Mouse (Mus musculus): ENCODE measurements around the gene 9530068E07Rik. TPM values are rescaled to one million over a fixed set of nuclear protein-coding genes. Genes with fewer than 3 reads are reported as not detected.

9530068E07Rik gene
- polyA plus RNA-seq, 1 experiment from 2014 or later = 205 TPM

GRCm38 (mm10) chr11:52433076-52433796 lies 37.0 kb downstream of the 9530068E07Rik start:
- Histone ChIP-seq H3K9me3 (no peaks in the 10 kb centered on the region), H3K4me3 (no peak overlapping the region), H3K27me3 (no peaks in the 10 kb centered on the region), H3K27ac (no peak overlapping the region), H3K4me2 (replicated peaks) (no peak overlapping the region), H3K9ac (no peak overlapping the region), H3K36me3 (no peaks in the 10 kb centered on the region), H3K4me1 (peaks cover 10% of the 10 kb centered on the region; the same call in 1 of the 2 replicates)
- ATAC-seq (ENCODE audit: low FRiP score, low read depth) = no peak
- WGBS = 76% methylated on average over 8 of the region's 8 CpGs

- Histone ChIP-seq H3K4me3 (no peak overlapping the region), H3K9ac (no peak overlapping the region), H3K27me3 (no peaks in the 10 kb centered on the region), H3K4me1 (peaks cover 10% of the 10 kb centered on the region; the same call in 1 of the 2 replicates), H3K4me2 (replicated peaks) (no peak overlapping the region), H3K27ac (no peak overlapping the region), H3K36me3 (no peaks in the 10 kb centered on the region), H3K9me3 (no peaks in the 10 kb centered on the region)
- 62% methylated on average over 2 of the region's 2 CpGs for WGBS
- ATAC-seq (ENCODE audit: low FRiP score, low read depth) = no peak
Observed at GRCm38 (mm10) chr11:52433797-52434195, 37.6 kb downstream of the 9530068E07Rik start.

DNA sequence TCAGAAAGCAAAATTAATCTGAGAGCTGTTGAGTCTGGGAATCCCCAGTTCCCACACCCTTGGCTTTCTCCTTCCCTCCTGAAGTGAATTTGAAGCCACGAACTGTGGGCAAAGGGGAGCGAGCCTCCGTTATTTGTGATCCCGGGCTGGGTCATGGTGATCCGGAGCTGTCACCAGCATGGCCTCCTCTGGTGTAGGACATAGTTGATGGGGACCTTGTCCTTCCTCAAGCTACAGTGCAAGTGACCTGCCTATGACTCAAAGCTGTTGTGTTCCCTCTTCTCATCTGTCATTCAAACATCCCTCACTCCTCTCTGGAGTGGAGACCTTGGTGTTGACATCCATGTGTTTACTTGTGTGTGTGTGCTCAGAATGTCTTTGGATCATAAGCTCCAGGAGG lies 39.2 kb downstream of the 9530068E07Rik start:
- H3K4me3 ChIP-seq = no peak overlapping the region
- H3K27me3 ChIP-seq = no peaks in the 10 kb centered on the region
- ATAC-seq (ENCODE audit: low FRiP score, low read depth) = no peak
- no peak overlapping the region for H3K27ac ChIP-seq
- peaks cover 10% of the 10 kb centered on the region; the same call in 1 of the 2 replicates for H3K4me1 ChIP-seq
- no peak overlapping the region for H3K9ac ChIP-seq
- H3K9me3 ChIP-seq = no peaks in the 10 kb centered on the region
- no peak overlapping the region for H3K4me2 ChIP-seq (replicated peaks)
- WGBS = 84% methylated on average over 5 of the region's 5 CpGs
- H3K36me3 ChIP-seq = no peaks in the 10 kb centered on the region

GRCm38 (mm10) chr11:52437123-52437522 lies 40.9 kb downstream of the 9530068E07Rik start:
- no peak overlapping the region for H3K4me3 ChIP-seq
- peak overlapping the region; percentile 6; the same call in 1 of the 2 replicates for H3K9ac ChIP-seq
- no peaks in the 10 kb centered on the region for H3K27me3 ChIP-seq
- no peaks in the 10 kb centered on the region for H3K9me3 ChIP-seq
- peak overlapping the region; percentile 46 for H3K4me2 ChIP-seq (replicated peaks)
- no peaks in the 10 kb centered on the region for H3K36me3 ChIP-seq
- H3K27ac ChIP-seq = no peak overlapping the region
- ATAC-seq (ENCODE audit: low FRiP score, low read depth) = peak; percentile 36
- WGBS = 13% methylated on average over 10 of the region's 10 CpGs
- H3K4me1 ChIP-seq = peaks cover 10% of the 10 kb centered on the region; the same call in 1 of the 2 replicates

- Histone ChIP-seq H3K4me3 (no peak overlapping the region), H3K9ac (no peak overlapping the region), H3K27me3 (no peaks in the 10 kb centered on the region), H3K4me1 (peaks cover 10% of the 10 kb centered on the region; the same call in 1 of the 2 replicates), H3K27ac (no peak overlapping the region), H3K4me2 (replicated peaks) (no peak overlapping the region), H3K9me3 (no peaks in the 10 kb centered on the region), H3K36me3 (no peaks in the 10 kb centered on the region)
- 75% methylated on average over 2 of the region's 2 CpGs for WGBS
- ATAC-seq (ENCODE audit: low FRiP score, low read depth) = no peak
Observed at GRCm38 (mm10) chr11:52441096-52441495, 44.9 kb downstream of the 9530068E07Rik start.

GRCm38 (mm10) chr11:52447242-52447641 lies 51.0 kb downstream of the 9530068E07Rik start:
- 44% methylated on average over 4 of the region's 4 CpGs for WGBS
- no peaks in the 10 kb centered on the region for H3K9me3 ChIP-seq
- H3K36me3 ChIP-seq = no peaks in the 10 kb centered on the region
- no peaks in the 10 kb centered on the region for H3K27me3 ChIP-seq
- no peak for ATAC-seq (ENCODE audit: low FRiP score, low read depth)
- no peaks in the 10 kb centered on the region for H3K4me1 ChIP-seq
- no peak overlapping the region for H3K9ac ChIP-seq
- no peak overlapping the region for H3K27ac ChIP-seq
- H3K4me2 ChIP-seq (replicated peaks) = no peak overlapping the region
- H3K4me3 ChIP-seq = no peak overlapping the region

GRCm38 (mm10) chr11:52449004-52449403 lies 52.8 kb downstream of the 9530068E07Rik start:
- no peak for ATAC-seq (ENCODE audit: low FRiP score, low read depth)
- Histone ChIP-seq H3K4me1 (no peaks in the 10 kb centered on the region), H3K36me3 (no peaks in the 10 kb centered on the region), H3K4me3 (no peak overlapping the region), H3K9me3 (no peaks in the 10 kb centered on the region), H3K9ac (no peak overlapping the region), H3K27me3 (no peaks in the 10 kb centered on the region), H3K4me2 (replicated peaks) (no peak overlapping the region), H3K27ac (no peak overlapping the region)
- WGBS = 49% methylated on average over 3 of the region's 3 CpGs

DNA sequence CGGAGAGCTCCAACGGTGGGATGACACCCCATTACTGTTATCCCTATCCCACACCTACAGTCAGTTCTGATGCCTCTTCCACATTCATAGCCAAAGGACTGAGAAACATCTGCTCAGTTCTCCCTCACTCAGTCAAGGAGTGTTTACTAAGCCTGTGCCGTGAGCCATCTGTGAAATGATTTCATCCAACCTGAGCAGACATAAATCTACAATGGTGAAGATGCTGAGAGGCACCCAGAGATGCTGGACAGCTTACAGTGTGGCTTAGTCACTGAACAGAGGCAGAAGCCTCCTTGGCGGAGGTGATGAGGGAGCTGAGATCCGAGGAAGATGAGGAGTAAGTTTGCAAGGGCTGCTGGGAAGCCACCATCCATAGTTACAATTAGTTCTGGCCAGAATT lies 62.1 kb downstream of the 9530068E07Rik start:
- no peaks in the 10 kb centered on the region for H3K4me1 ChIP-seq
- no peak overlapping the region for H3K9ac ChIP-seq
- 64% methylated on average over 5 of the region's 5 CpGs for WGBS
- H3K9me3 ChIP-seq = no peaks in the 10 kb centered on the region
- H3K36me3 ChIP-seq = no peaks in the 10 kb centered on the region
- ATAC-seq (ENCODE audit: low FRiP score, low read depth) = no peak
- no peak overlapping the region for H3K4me3 ChIP-seq
- no peak overlapping the region for H3K4me2 ChIP-seq (replicated peaks)
- H3K27ac ChIP-seq = no peak overlapping the region
- no peaks in the 10 kb centered on the region for H3K27me3 ChIP-seq

Other genes with a start within 250 kb of the 9530068E07Rik start
- not detected in 2 replicates for gene Olfr1371, start 182.4 kb upstream of the 9530068E07Rik start, polyA plus RNA-seq (2015; fragmentation: Nextera tagmentation; extraction: Ambion mirVana)
- 926 and 931 TPM in 2 replicates for gene Skp1a, start 164.4 kb upstream of the 9530068E07Rik start, polyA plus RNA-seq (2015; fragmentation: Nextera tagmentation; extraction: Ambion mirVana)
- gene Tcf7, start 113.4 kb upstream of the 9530068E07Rik start, polyA plus RNA-seq (2015; fragmentation: Nextera tagmentation; extraction: Ambion mirVana) = 8.0 and 8.5 TPM in 2 replicates
- gene Vdac1, start 35.6 kb upstream of the 9530068E07Rik start, polyA plus RNA-seq (2015; fragmentation: Nextera tagmentation; extraction: Ambion mirVana) = 240 and 244 TPM in 2 replicates